Mouse (Mus musculus) hindbrain, postnatal 0 days (tissue): ENCODE data around the gene Eml6. TPM values are rescaled to one million over a fixed set of nuclear protein-coding genes. Genes with fewer than 3 reads are reported as not detected.
A peak's percentile ranks its signal among the peaks of the same experiment; 100 is the strongest.
"Not testable (repeated sequence)": the region's sequence is repeated elsewhere in the genome, so short reads cannot be mapped to it uniquely, and the experiment has no call there.

Source experiments
- ATAC-seq: fragments of 200-750 bp; cut with Nextera tagmentation; 2 replicates; pipeline ENCODE4 v1.8.0; 2017; ENCODE audit warnings: mild to moderate bottlenecking, moderate TSS enrichment, moderate library complexity
- DNase-seq: peaks from one replicate; pipeline ENCODE4 v3.0.0-alpha.2; 2015; ENCODE audit warnings: low spot score
- H3K27ac ChIP-seq: fragments of 300-500 bp; sonication (generic); 2 replicates; pipeline ENCODE4 v1.5.1; 2014; ENCODE audit warnings: mild to moderate bottlenecking
- H3K27me3 ChIP-seq: fragments of 300-500 bp; sonication (generic); 2 replicates; pipeline ENCODE4 v1.6.1; 2014; ENCODE audit warnings: low read length, mixed read lengths; ENCODE audit not compliant: insufficient read depth
- H3K36me3 ChIP-seq: fragments of 300-500 bp; sonication (generic); 2 replicates; pipeline ENCODE4 v1.6.1; 2014; ENCODE audit warnings: low read length, mixed read lengths; ENCODE audit not compliant: insufficient read depth
- H3K4me1 ChIP-seq: fragments of 300-500 bp; sonication (generic); 2 replicates; pipeline ENCODE4 v1.6.1; 2014; ENCODE audit warnings: antibody characterized with exemption, low read length, mixed read lengths; ENCODE audit not compliant: insufficient read depth
- H3K4me2 ChIP-seq: fragments of 300-500 bp; sonication (generic); 2 replicates; pipeline ENCODE4 v1.6.1; 2014; ENCODE audit warnings: low read depth, mild to moderate bottlenecking, low read length, moderate library complexity, mixed read lengths
- H3K4me3 ChIP-seq: fragments of 300-500 bp; sonication (generic); 2 replicates; pipeline ENCODE4 v1.5.1; 2014; ENCODE audit warnings: low read length
- H3K9ac ChIP-seq: fragments of 300-500 bp; sonication (generic); replicated peaks from 2 replicates; pipeline ENCODE4 v1.6.1; 2014; ENCODE audit warnings: mild to moderate bottlenecking, low read length, moderate library complexity, mixed read lengths
- H3K9me3 ChIP-seq: fragments of 300-500 bp; sonication (generic); 2 replicates; pipeline ENCODE4 v1.6.1; 2016; ENCODE audit warnings: low read length, mixed read lengths
- CTCF ChIP-seq: IDR thresholded peaks from 2 replicates; pipeline ENCODE4 v1.5.1; 2016; ENCODE audit warnings: antibody characterized with exemption, control low read depth, low read depth
- WGBS: fragments of 180-500 bp; shearing (Covaris S2); extraction: QIAGEN DNeasy Blood & Tissue Kit; methylation state at CpG from one replicate; pipeline ENCODE4 v1.1.7; 2014; 5-methylcytosine and 5-hydroxymethylcytosine counted together
- polyA plus RNA-seq: library from polyadenylated mRNA; unstranded; fragments of >200 nt; fragmentation: Nextera tagmentation; extraction: Ambion mirVana; gene quantifications from 2 replicates; pipeline ENCODE4 v1.2.1, GENCODE M21; 2015
- total RNA-seq: library from RNA; depleted of rRNA; stranded (reverse); fragments of >200 nt; gene quantifications from 2 replicates; pipeline ENCODE4 v1.2.3, GENCODE M21; 2014

Eml6 gene
- total and polyA plus RNA-seq, 2 experiments from 2014 or later = 4.3 to 17.9 TPM

GRCm38 (mm10) chr11:29770666-29771400 lies 255.0 kb downstream of the Eml6 start:
- no peaks in the 10 kb centered on the region for H3K36me3 ChIP-seq
- H3K9me3 ChIP-seq = no peaks in the 10 kb centered on the region
- no peak for ATAC-seq
- no peak overlapping the region for H3K27ac ChIP-seq
- H3K27me3 ChIP-seq = no peaks in the 10 kb centered on the region
- DNase-seq = no peak
- H3K4me2 ChIP-seq = no peak overlapping the region
- TF ChIP-seq CTCF = no peak
- no peak overlapping the region for H3K9ac ChIP-seq
- no peak overlapping the region for H3K4me3 ChIP-seq
- H3K4me1 ChIP-seq = no peaks in the 10 kb centered on the region
- 68% methylated on average over 3 of the region's 3 CpGs for WGBS

GRCm38 (mm10) chr11:29768523-29768922 lies 257.3 kb downstream of the Eml6 start:
- DNase-seq = no peak
- no peak overlapping the region for H3K9ac ChIP-seq
- no peak for ATAC-seq

GRCm38 (mm10) chr11:29766313-29766982 lies 259.4 kb downstream of the Eml6 start:
- WGBS = 84% methylated on average over 11 of the region's 11 CpGs
- H3K4me2 ChIP-seq = no peak overlapping the region
- no peak for ATAC-seq
- H3K4me3 ChIP-seq = no peak overlapping the region
- no peaks in the 10 kb centered on the region for H3K27me3 ChIP-seq
- no peak for DNase-seq
- H3K9ac ChIP-seq = no peak overlapping the region
- H3K9me3 ChIP-seq = no peaks in the 10 kb centered on the region
- no peak overlapping the region for H3K27ac ChIP-seq
- no peaks in the 10 kb centered on the region for H3K4me1 ChIP-seq
- no peak for TF ChIP-seq CTCF
- H3K36me3 ChIP-seq = no peaks in the 10 kb centered on the region; the same call in 1 of the 2 replicates

More at GRCm38 (mm10) chr11:29768523-29768922, 257.3 kb downstream of the Eml6 start:
- no peak overlapping the region for H3K4me3 ChIP-seq
- no peak overlapping the region for H3K4me2 ChIP-seq
- H3K27me3 ChIP-seq = no peaks in the 10 kb centered on the region
- H3K4me1 ChIP-seq = no peaks in the 10 kb centered on the region
- no peak for TF ChIP-seq CTCF
- no peaks in the 10 kb centered on the region for H3K9me3 ChIP-seq
- H3K27ac ChIP-seq = no peak overlapping the region
- no peaks in the 10 kb centered on the region; the same call in 1 of the 2 replicates for H3K36me3 ChIP-seq

DNA sequence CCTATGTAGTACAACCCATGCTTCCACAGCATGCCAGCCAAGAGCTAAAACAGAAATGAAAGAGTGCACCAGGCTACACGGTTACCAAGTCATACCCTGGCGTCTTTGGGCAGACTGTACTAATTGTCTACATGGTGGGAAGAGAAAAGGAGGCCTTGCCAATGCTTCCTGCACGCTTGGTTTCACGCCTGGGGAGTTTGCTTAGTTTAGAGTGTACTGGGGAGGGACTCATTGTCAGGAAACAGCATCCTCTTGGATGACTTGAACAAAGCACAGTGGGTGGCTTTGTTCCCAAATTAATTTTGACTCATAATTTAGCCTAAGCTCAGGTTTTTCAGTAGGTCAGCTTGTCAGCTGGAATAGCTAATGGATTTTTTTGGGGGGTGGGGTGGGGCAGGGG lies 260.8 kb downstream of the Eml6 start:
- no peak for TF ChIP-seq CTCF

GRCm38 (mm10) chr11:29762768-29763167 lies 263.1 kb downstream of the Eml6 start:
- no peak for TF ChIP-seq CTCF
- Histone ChIP-seq H3K27me3 (no peaks in the 10 kb centered on the region), H3K4me2 (no peak overlapping the region), H3K27ac (no peak overlapping the region), H3K4me3 (no peak overlapping the region), H3K9ac (no peak overlapping the region), H3K36me3 (peaks cover 4% of the 10 kb centered on the region; the same call in 1 of the 2 replicates), H3K4me1 (no peaks in the 10 kb centered on the region), H3K9me3 (no peaks in the 10 kb centered on the region)
- ATAC-seq (no peak), DNase-seq (no peak)
- WGBS = 95% methylated on average over 1 of the region's 1 CpGs

More for the DNA sequence above, 260.8 kb downstream of the Eml6 start:
- Histone ChIP-seq H3K27me3 (no peaks in the 10 kb centered on the region), H3K4me1 (no peaks in the 10 kb centered on the region), H3K9me3 (no peaks in the 10 kb centered on the region), H3K36me3 (no peaks in the 10 kb centered on the region; the same call in 1 of the 2 replicates), H3K27ac (no peak overlapping the region), H3K4me2 (no peak overlapping the region), H3K9ac (no peak overlapping the region), H3K4me3 (no peak overlapping the region)
- no peak for ATAC-seq
- 22% methylated on average over 4 of the region's 4 CpGs for WGBS
- peak; percentile 21 for DNase-seq

DNA sequence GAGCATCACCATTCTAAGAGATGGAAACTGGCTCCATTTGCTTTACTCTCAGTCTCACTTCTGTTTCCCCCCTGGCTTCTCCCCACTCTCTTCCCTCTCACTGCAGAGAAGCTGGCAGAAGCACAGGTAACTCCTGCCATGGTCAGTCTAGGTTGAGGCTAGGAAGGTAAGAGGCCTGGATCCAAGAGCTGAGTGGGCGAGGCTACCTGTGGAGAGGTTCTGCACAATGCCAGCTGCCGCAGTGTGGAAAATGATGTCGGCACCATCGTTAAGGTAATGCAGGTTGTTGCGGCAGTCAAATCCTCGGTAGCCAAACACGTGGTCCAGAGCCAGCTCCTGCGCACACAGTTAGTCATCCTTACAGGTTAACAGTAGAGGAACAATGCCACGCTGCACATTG lies 264.4 kb downstream of the Eml6 start:
- 92% methylated on average over 9 of the region's 9 CpGs for WGBS
- no peaks in the 10 kb centered on the region for H3K9me3 ChIP-seq
- H3K4me1 ChIP-seq = no peaks in the 10 kb centered on the region
- H3K27me3 ChIP-seq = no peaks in the 10 kb centered on the region
- ATAC-seq = no peak
- no peak overlapping the region for H3K4me3 ChIP-seq
- no peak overlapping the region for H3K9ac ChIP-seq
- TF ChIP-seq CTCF = no peak
- H3K27ac ChIP-seq = no peak overlapping the region
- no peak for DNase-seq
- peaks cover 4% of the 10 kb centered on the region; the same call in 1 of the 2 replicates for H3K36me3 ChIP-seq
- no peak overlapping the region for H3K4me2 ChIP-seq

DNA sequence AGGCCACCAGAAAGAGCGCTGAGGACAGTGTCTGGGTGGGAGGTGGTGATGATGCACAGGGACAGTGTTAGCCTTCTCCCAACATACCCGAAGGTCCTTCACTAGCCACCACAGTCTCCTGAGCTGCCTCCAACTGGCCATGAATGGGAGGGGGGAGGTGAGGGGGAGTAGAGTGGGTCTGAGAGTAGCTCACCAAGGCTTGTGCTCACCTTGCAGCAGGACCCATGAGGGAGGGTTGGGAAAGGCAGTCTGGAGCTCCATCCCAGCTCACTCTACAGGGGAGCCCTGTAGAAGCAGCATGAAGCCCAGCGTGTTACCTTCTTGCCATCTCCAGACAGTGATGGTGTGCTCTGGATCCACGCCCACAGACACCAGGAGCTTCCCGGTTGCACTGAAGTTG lies 267.2 kb downstream of the Eml6 start:
- DNase-seq (no peak), ATAC-seq (peak; percentile 24; the same call in 1 of the 2 replicates)
- Histone ChIP-seq H3K27ac (no peak overlapping the region), H3K4me2 (no peak overlapping the region), H3K4me1 (no peaks in the 10 kb centered on the region), H3K9me3 (no peaks in the 10 kb centered on the region), H3K36me3 (peaks cover 4% of the 10 kb centered on the region; the same call in 1 of the 2 replicates), H3K4me3 (no peak overlapping the region), H3K9ac (no peak overlapping the region), H3K27me3 (no peaks in the 10 kb centered on the region)
- WGBS = 82% methylated on average over 5 of the region's 5 CpGs
- no peak for TF ChIP-seq CTCF

DNA sequence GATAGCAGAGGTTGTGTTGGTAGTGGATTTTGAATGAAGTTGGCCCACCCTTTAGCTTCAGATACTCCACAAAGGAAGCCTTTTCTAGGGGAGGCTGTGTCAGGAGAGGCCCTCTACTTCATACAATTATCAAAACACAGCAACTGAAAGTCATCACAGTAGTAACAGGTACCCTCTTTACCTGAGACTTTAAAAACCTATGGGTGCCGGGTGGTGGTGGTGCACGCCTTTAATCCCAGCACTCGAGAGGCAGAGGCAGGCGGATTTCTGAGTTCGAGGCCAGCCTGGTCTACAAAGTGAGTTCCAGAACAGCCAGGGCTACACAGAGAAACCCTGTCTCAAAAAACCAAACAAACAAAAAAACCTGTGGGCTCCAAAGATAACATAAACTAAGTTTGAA lies 269.8 kb downstream of the Eml6 start:
- ATAC-seq, H3K4me2 ChIP-seq, H3K27ac ChIP-seq, H3K4me1 ChIP-seq, H3K27me3 ChIP-seq, H3K9me3 ChIP-seq, H3K9ac ChIP-seq, H3K36me3 ChIP-seq, H3K4me3 ChIP-seq, DNase-seq: not testable (repeated sequence)
- 94% methylated on average over 5 of the region's 5 CpGs for WGBS
